Mouse (Mus musculus) stomach, postnatal 0 days (tissue): ENCODE measurements around the gene 2010003K11Rik. TPM values are rescaled to one million over a fixed set of nuclear protein-coding genes. Genes with fewer than 3 reads are reported as not detected.

Experiments used
- ATAC-seq: fragments of 200-750 bp; cut with Nextera tagmentation; 2 replicates; pipeline ENCODE4 v1.8.0; 2017; ENCODE audit not compliant: low FRiP score, low TSS enrichment
- DNase-seq: peaks from one replicate; pipeline ENCODE4 v3.0.0-alpha.2; 2016; ENCODE audit warnings: low spot score
- H3K27ac ChIP-seq: fragments of 300-500 bp; sonication (generic); replicated peaks from 2 replicates; pipeline ENCODE4 v1.5.1; 2014; ENCODE audit warnings: mild to moderate bottlenecking, control low read depth
- H3K27me3 ChIP-seq: fragments of 300-500 bp; sonication (generic); 2 replicates; pipeline ENCODE4 v1.6.1; 2014; ENCODE audit warnings: low read length; ENCODE audit not compliant: control insufficient read depth, insufficient read depth
- H3K36me3 ChIP-seq: fragments of 300-500 bp; sonication (generic); 2 replicates; pipeline ENCODE4 v1.6.1; 2014; ENCODE audit warnings: low read length, mixed read lengths; ENCODE audit not compliant: control insufficient read depth, insufficient read depth
- H3K4me1 ChIP-seq: fragments of 300-500 bp; sonication (generic); replicated peaks from 2 replicates; pipeline ENCODE4 v1.6.1; 2014; ENCODE audit warnings: antibody characterized with exemption; ENCODE audit not compliant: control insufficient read depth, insufficient read depth
- H3K4me2 ChIP-seq: fragments of 300-500 bp; sonication (generic); replicated peaks from 2 replicates; pipeline ENCODE4 v1.6.1; 2014; ENCODE audit warnings: low read depth, mild to moderate bottlenecking, control low read depth, moderate library complexity
- H3K4me3 ChIP-seq: fragments of 300-500 bp; sonication (generic); 2 replicates; pipeline ENCODE4 v1.5.1; 2014; ENCODE audit warnings: low read depth, low read length, control low read depth
- H3K9ac ChIP-seq: fragments of 300-500 bp; sonication (generic); 2 replicates; pipeline ENCODE4 v1.6.1; 2014; ENCODE audit warnings: mild to moderate bottlenecking, low read length, control low read depth, mixed read lengths
- H3K9me3 ChIP-seq: fragments of 300-500 bp; sonication (generic); 2 replicates; pipeline ENCODE4 v1.6.1; 2016; ENCODE audit warnings: low read length; ENCODE audit not compliant: control insufficient read depth
- CTCF ChIP-seq: IDR thresholded peaks from 2 replicates; pipeline ENCODE4 v1.5.1; 2016; ENCODE audit warnings: antibody characterized with exemption, low read depth, mild to moderate bottlenecking, moderate library complexity
- EP300 ChIP-seq: optimal IDR thresholded peaks from 2 replicates; pipeline ENCODE3; 2016; ENCODE audit warnings: antibody characterized with exemption
- WGBS: fragments of 180-500 bp; shearing (Covaris S2); extraction: QIAGEN DNeasy Blood & Tissue Kit; methylation state at CpG from one replicate; pipeline ENCODE4 v1.1.7; 2014; 5-methylcytosine and 5-hydroxymethylcytosine counted together
- polyA plus RNA-seq: library from polyadenylated mRNA; unstranded; fragments of >200 nt; fragmentation: Nextera tagmentation; extraction: Ambion mirVana; gene quantifications from 2 replicates; pipeline ENCODE4 v1.2.1, GENCODE M21; 2015

2010003K11Rik gene
- polyA plus RNA-seq, 1 experiment from 2014 or later: 1.5 TPM

GRCm38 (mm10) chr19:4540263-4540662 is 41.9 kb upstream of the 2010003K11Rik start:
- no peak overlapping the region for H3K27ac ChIP-seq
- H3K4me1 ChIP-seq: no peaks in the 10 kb centered on the region
- TF ChIP-seq EP300: no peak
- peak; percentile 39; the same call in 1 of the 2 replicates for TF ChIP-seq CTCF
- H3K4me2 ChIP-seq: no peak overlapping the region
- no peaks in the 10 kb centered on the region for H3K27me3 ChIP-seq
- no peak for DNase-seq
- no peak for ATAC-seq
- no peak overlapping the region for H3K9ac ChIP-seq
- 85% methylated on average over 6 of the region's 6 CpGs for WGBS
- no peak overlapping the region for H3K4me3 ChIP-seq
- no peaks in the 10 kb centered on the region for H3K36me3 ChIP-seq
- H3K9me3 ChIP-seq: no peaks in the 10 kb centered on the region

- no peaks in the 10 kb centered on the region for H3K9me3 ChIP-seq
- H3K9ac ChIP-seq: no peak overlapping the region
- H3K27ac ChIP-seq: no peak overlapping the region
- no peaks in the 10 kb centered on the region for H3K4me1 ChIP-seq
- no peak overlapping the region for H3K4me2 ChIP-seq
- H3K36me3 ChIP-seq: no peaks in the 10 kb centered on the region
- H3K27me3 ChIP-seq: no peaks in the 10 kb centered on the region
- 47% methylated on average over 3 of the region's 3 CpGs for WGBS
- TF ChIP-seq CTCF: no peak
- TF ChIP-seq EP300: no peak
- no peak overlapping the region for H3K4me3 ChIP-seq
- ATAC-seq: peak; percentile 87
- peak; percentile 47 for DNase-seq
Measured at GRCm38 (mm10) chr19:4536606-4537005, 38.2 kb upstream of the 2010003K11Rik start.

- Histone ChIP-seq H3K27ac (no peak overlapping the region; the same call in 1 of the 2 replicates), H3K36me3 (no peaks in the 10 kb centered on the region), H3K27me3 (no peaks in the 10 kb centered on the region), H3K4me2 (no peak overlapping the region), H3K4me1 (no peaks in the 10 kb centered on the region), H3K4me3 (no peak overlapping the region), H3K9me3 (no peaks in the 10 kb centered on the region), H3K9ac (no peak overlapping the region)
- DNase-seq (no peak), ATAC-seq (no peak)
- TF ChIP-seq EP300: no peak
- TF ChIP-seq CTCF: no peak
Measured at GRCm38 (mm10) chr19:4535922-4536321, 37.5 kb upstream of the 2010003K11Rik start.

- Histone ChIP-seq H3K36me3 (no peaks in the 10 kb centered on the region), H3K9ac (no peak overlapping the region), H3K27ac (no peak overlapping the region), H3K4me1 (no peaks in the 10 kb centered on the region), H3K9me3 (no peaks in the 10 kb centered on the region), H3K4me2 (no peak overlapping the region), H3K4me3 (no peak overlapping the region), H3K27me3 (no peaks in the 10 kb centered on the region)
- WGBS: 93% methylated on average over 2 of the region's 2 CpGs
- no peak for ATAC-seq
- no peak for TF ChIP-seq CTCF
- TF ChIP-seq EP300: no peak
- no peak for DNase-seq
Measured at GRCm38 (mm10) chr19:4534646-4535045, 36.3 kb upstream of the 2010003K11Rik start.

GRCm38 (mm10) chr19:4521426-4522050 is 23.2 kb upstream of the 2010003K11Rik start:
- H3K4me2 ChIP-seq: no peak overlapping the region
- H3K9ac ChIP-seq: no peak overlapping the region
- no peak overlapping the region for H3K4me3 ChIP-seq
- no peaks in the 10 kb centered on the region for H3K9me3 ChIP-seq
- ATAC-seq (no peak), DNase-seq (no peak)
- no peaks in the 10 kb centered on the region for H3K36me3 ChIP-seq
- TF ChIP-seq CTCF (no peak), EP300 (no peak)
- WGBS: 81% methylated on average over 3 of the region's 3 CpGs
- H3K27ac ChIP-seq: no peak overlapping the region
- H3K27me3 ChIP-seq: no peaks in the 10 kb centered on the region
- no peaks in the 10 kb centered on the region for H3K4me1 ChIP-seq

- Histone ChIP-seq H3K9ac (no peak overlapping the region), H3K36me3 (no peaks in the 10 kb centered on the region; the same call in 1 of the 2 replicates), H3K4me3 (no peak overlapping the region), H3K9me3 (no peaks in the 10 kb centered on the region), H3K4me1 (no peaks in the 10 kb centered on the region), H3K4me2 (no peak overlapping the region), H3K27ac (no peak overlapping the region), H3K27me3 (no peaks in the 10 kb centered on the region)
- 76% methylated on average over 1 of the region's 1 CpGs for WGBS
- no peak for TF ChIP-seq CTCF
- no peak for TF ChIP-seq EP300
- ATAC-seq (0 out of 2 replicates have a peak, but pooled peaks have one; percentile 35), DNase-seq (no peak)
Measured at GRCm38 (mm10) chr19:4517483-4517882, 19.1 kb upstream of the 2010003K11Rik start.
